Mouse (Mus musculus) myocyte (in vitro differentiated cells): ENCODE data around the gene Asap2.

Experiments used
- CEBPB ChIP-seq: IDR thresholded peaks from 2 replicates; pipeline ENCODE4 v1.6.1; 2011; ENCODE audit warnings: mild to moderate bottlenecking, moderate library complexity; ENCODE audit not compliant: poor library complexity, insufficient read depth, severe bottlenecking
- E2F4 ChIP-seq: IDR thresholded peaks from one replicate; pipeline ENCODE4 v1.6.1; 2011; ENCODE audit warnings: mild to moderate bottlenecking, control low read depth, moderate library complexity; ENCODE audit not compliant: insufficient read depth
- MAX ChIP-seq: IDR thresholded peaks from one replicate; pipeline ENCODE4 v1.6.1; 2011; ENCODE audit warnings: low read depth, mild to moderate bottlenecking, control low read depth
- MYOD1 ChIP-seq, 3 experiments: IDR thresholded peaks; one replicate each; pipeline ENCODE4 v1.6.1; 2011; ENCODE audit warnings: control low read depth in 2 of 3, low read depth in 2 of 3, mild to moderate bottlenecking in 2 of 3, moderate library complexity in 1 of 3; ENCODE audit not compliant: insufficient read length in 2 of 3, control insufficient read depth in 1 of 3
- MYOG ChIP-seq, 3 experiments: IDR thresholded peaks; one replicate each; pipeline ENCODE4 v1.6.1; 2011; ENCODE audit warnings: control low read depth in 2 of 3, low read depth in 2 of 3, mild to moderate bottlenecking in 2 of 3; ENCODE audit not compliant: insufficient read length in 2 of 3, control insufficient read depth in 1 of 3, insufficient read depth in 1 of 3
- POLR2A ChIP-seq: IDR thresholded peaks from one replicate; pipeline ENCODE4 v1.6.1; 2011; ENCODE audit warnings: low read depth, mild to moderate bottlenecking, control low read depth, moderate library complexity; ENCODE audit not compliant: insufficient read length
- POLR2AphosphoS2 ChIP-seq: IDR thresholded peaks from one replicate; pipeline ENCODE4 v1.6.1; 2011; ENCODE audit warnings: low read depth, control low read depth; ENCODE audit not compliant: insufficient read length
- REST ChIP-seq: IDR thresholded peaks from one replicate; pipeline ENCODE4 v1.6.1; 2011; ENCODE audit warnings: mild to moderate bottlenecking, control low read depth, moderate library complexity; ENCODE audit not compliant: insufficient read depth, insufficient read length
- SRF ChIP-seq: IDR thresholded peaks from one replicate; pipeline ENCODE4 v1.6.1; 2011; ENCODE audit warnings: low read depth; ENCODE audit not compliant: control insufficient read depth, insufficient read length
- TCF12 ChIP-seq: IDR thresholded peaks from one replicate; pipeline ENCODE4 v1.6.1; 2011; ENCODE audit warnings: mild to moderate bottlenecking, control low read depth; ENCODE audit not compliant: poor library complexity, insufficient read depth, severe bottlenecking
- USF1 ChIP-seq: IDR thresholded peaks from one replicate; pipeline ENCODE4 v1.6.1; 2011; ENCODE audit warnings: low read depth, mild to moderate bottlenecking, control low read depth, moderate library complexity

DNA sequence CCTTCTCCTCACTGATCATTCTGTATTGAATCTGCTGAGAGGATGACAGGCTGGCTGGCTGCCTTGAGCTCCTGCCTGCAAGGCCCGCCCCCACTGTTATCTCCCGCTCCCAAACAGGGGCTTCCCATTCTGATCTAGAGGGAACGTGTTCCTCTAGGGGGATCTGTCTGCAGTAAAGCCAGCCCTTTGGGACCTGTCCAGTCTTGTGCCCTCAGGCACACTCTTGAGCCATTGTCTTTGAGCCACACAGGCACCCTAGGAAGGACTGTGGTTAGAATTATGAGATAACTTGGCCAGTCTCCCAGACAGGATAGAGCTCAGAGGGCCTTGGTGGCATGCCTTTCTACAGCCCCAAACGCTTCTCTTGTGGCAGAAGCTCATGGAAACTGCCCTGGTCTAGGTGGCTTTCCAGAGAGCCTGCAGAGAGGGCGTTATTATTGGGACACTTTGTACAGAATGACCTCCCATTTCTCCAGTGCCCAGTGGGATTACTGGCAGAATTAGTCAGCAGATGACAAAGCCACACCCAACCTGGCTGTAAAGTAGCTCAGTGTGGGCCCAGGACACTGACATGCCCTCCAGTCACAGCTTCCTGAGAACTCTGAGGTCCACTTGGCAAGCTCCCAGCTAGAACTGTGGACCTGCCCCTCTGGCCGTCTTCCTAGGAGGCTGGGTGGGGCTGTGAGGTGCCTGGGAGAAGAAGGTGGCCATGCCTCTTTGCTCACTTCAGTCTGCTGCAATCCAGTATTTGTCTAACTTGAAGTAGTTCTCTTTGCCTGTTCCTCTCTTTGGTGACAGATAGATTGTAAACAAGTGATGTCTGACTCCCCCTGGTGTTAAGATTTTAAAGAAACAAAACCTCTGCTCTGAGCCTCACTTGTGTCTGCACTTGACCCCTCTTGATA is 237.1 kb downstream of the Asap2 start:
- TF ChIP-seq POLR2A (no peak), POLR2AphosphoS2 (no peak), MYOD1 (IDR thresholded peaks at IDR 0.05; ENCODE audit: control insufficient read depth in 1 of 3, insufficient read length in 2 of 3, low read depth in 2 of 3) (no peak), MAX (no peak), CEBPB (no peak), USF1 (no peak), MYOG (IDR thresholded peaks at IDR 0.05; ENCODE audit: control insufficient read depth in 1 of 3, insufficient read depth in 1 of 3, insufficient read length in 2 of 3, low read depth in 2 of 3) (no peak), E2F4 (no peak), SRF (no peak), TCF12 (no peak), REST (no peak)
